Mouse (Mus musculus) MEL (cell line): ENCODE results near the gene Mtr.

Experiments used
- CTCF ChIP-seq, 3 experiments: IDR thresholded peaks in 2 of 3; conservative IDR thresholded peaks in 1 of 3; 2 replicates each; pipeline ENCODE4 v1.5.1; 2011 to 2012; ENCODE audit warnings: low read length in 3 of 3, low read depth in 2 of 3, mild to moderate bottlenecking in 2 of 3, improper control_type of control experiment in 1 of 3, inconsistent platforms in 1 of 3, mixed read lengths in 1 of 3, moderate library complexity in 1 of 3; ENCODE audit not compliant: control insufficient read depth in 1 of 3, insufficient read depth in 1 of 3, poor library complexity in 1 of 3, severe bottlenecking in 1 of 3
- MYC ChIP-seq: IDR thresholded peaks from 2 replicates; pipeline ENCODE4 v1.6.1; 2011; ENCODE audit warnings: low read depth, mild to moderate bottlenecking, low read length, improper control_type of control experiment, moderate library complexity
- SIN3A ChIP-seq: IDR thresholded peaks from 2 replicates; pipeline ENCODE4 v1.6.1; 2012; ENCODE audit warnings: low read length, improper control_type of control experiment, inconsistent platforms

- TF ChIP-seq CTCF (IDR thresholded peaks at IDR 0.05 in 2 of 3, conservative IDR thresholded peaks at IDR 0.05 in 1 of 3; ENCODE audit: control insufficient read depth in 1 of 3, insufficient read depth in 1 of 3, low read depth in 2 of 3, low read length in 3 of 3, poor library complexity in 1 of 3, severe bottlenecking in 1 of 3) (no peak), SIN3A (no peak), MYC (no peak)
Observed at GRCm38 (mm10) chr13:12214922-12215321, 43.0 kb downstream of the Mtr start.
